Mouse (Mus musculus): ENCODE measurements around the gene Vav1.

DNA sequence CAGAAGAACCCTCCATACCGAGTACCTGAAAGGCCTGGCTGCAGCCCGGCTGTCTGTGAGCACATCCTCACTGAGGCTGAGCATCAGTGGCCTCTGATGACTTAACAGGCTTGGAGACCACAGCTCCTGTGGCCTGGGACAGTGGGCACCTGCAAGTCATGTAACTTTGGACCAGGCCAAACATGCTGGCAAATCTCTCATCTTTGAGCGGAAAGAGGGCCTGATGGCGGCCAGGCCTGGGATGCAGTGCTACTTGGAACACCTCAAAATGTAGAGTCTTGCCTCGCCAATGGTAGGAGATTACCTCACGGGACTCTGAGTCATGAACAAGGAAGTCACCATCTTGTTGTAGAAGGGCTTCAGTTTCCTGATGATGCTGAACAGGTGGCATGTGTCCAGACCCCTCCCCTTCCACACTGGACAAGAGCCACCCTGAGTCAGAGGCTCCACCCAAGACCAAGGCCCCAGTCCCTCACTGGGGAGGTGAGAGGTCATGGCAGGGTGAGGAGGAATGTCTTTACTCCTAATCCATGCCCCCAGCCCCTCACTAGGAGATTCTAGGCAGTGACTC is 11.3 kb upstream of the Vav1 start:
- TF ChIP-seq POLR2A (IDR thresholded peaks at IDR 0.05; ENCODE audit: low read depth, low read length) (no peak), CTCF (IDR thresholded peaks at IDR 0.05; ENCODE audit: borderline replicate concordance, insufficient read depth, low read length) (no peak)

Data from embryonic fibroblast, embryonic 13.5 days (primary cell).